Mouse (Mus musculus) hindbrain, embryonic 15.5 days (tissue): ENCODE measurements around the gene Atg7. TPM values are rescaled to one million over a fixed set of nuclear protein-coding genes. Genes with fewer than 3 reads are reported as not detected.

ENCODE experiments used
- ATAC-seq: fragments of 200-750 bp; cut with Nextera tagmentation; 2 replicates; pipeline ENCODE4 v1.8.0; 2017; ENCODE audit warnings: low read depth, moderate number of reproducible peaks, moderate TSS enrichment; ENCODE audit not compliant: low FRiP score
- H3K27ac ChIP-seq: fragments of 300-500 bp; sonication (generic); replicated peaks from 2 replicates; pipeline ENCODE4 v1.5.1; 2015; ENCODE audit warnings: mild to moderate bottlenecking, inconsistent platforms
- H3K27me3 ChIP-seq: fragments of 300-500 bp; sonication (generic); 2 replicates; pipeline ENCODE4 v1.6.1; 2015; ENCODE audit warnings: control low read depth, inconsistent platforms
- H3K36me3 ChIP-seq: fragments of 300-500 bp; sonication (generic); 2 replicates; pipeline ENCODE4 v1.6.1; 2015; ENCODE audit warnings: control low read depth, inconsistent platforms
- H3K4me1 ChIP-seq: fragments of 300-500 bp; sonication (generic); replicated peaks from 2 replicates; pipeline ENCODE4 v1.6.1; 2015; ENCODE audit warnings: control low read depth, inconsistent platforms
- H3K4me2 ChIP-seq: fragments of 300-500 bp; sonication (generic); 2 replicates; pipeline ENCODE4 v1.6.1; 2015; ENCODE audit warnings: moderate library complexity, mild to moderate bottlenecking, inconsistent platforms
- H3K4me3 ChIP-seq: fragments of 300-500 bp; sonication (generic); 2 replicates; pipeline ENCODE4 v1.5.1; 2015; ENCODE audit warnings: mild to moderate bottlenecking, inconsistent platforms
- H3K9ac ChIP-seq: fragments of 300-500 bp; sonication (generic); 2 replicates; pipeline ENCODE4 v1.6.1; 2015; ENCODE audit warnings: inconsistent platforms
- H3K9me3 ChIP-seq: fragments of 300-500 bp; sonication (generic); 2 replicates; pipeline ENCODE4 v1.6.1; 2016; ENCODE audit warnings: control low read depth, inconsistent platforms
- WGBS: fragments of 180-500 bp; shearing (Covaris S2); methylation state at CpG from one replicate; pipeline ENCODE4 v1.1.7; 2015; 5-methylcytosine and 5-hydroxymethylcytosine counted together
- polyA plus RNA-seq: library from polyadenylated mRNA; unstranded; fragments of >200 nt; fragmentation: Nextera tagmentation; extraction: Ambion mirVana; gene quantifications from 2 replicates; pipeline ENCODE4 v1.2.1, GENCODE M21; 2015

The Atg7 gene
- polyA plus RNA-seq, 1 experiment from 2014 or later = 19.9 TPM

GRCm38 (mm10) chr6:114833791-114834346 lies 191.0 kb downstream of the Atg7 start:
- H3K9me3 ChIP-seq = no peaks in the 10 kb centered on the region
- no peak for ATAC-seq
- no peak overlapping the region for H3K27ac ChIP-seq
- no peak overlapping the region for H3K4me3 ChIP-seq
- peaks cover 15% of the 10 kb centered on the region; the same call in 1 of the 2 replicates for H3K4me1 ChIP-seq
- H3K27me3 ChIP-seq = no peaks in the 10 kb centered on the region
- 64% methylated on average over 4 of the region's 4 CpGs for WGBS
- H3K9ac ChIP-seq = no peak overlapping the region
- no peak overlapping the region for H3K4me2 ChIP-seq
- H3K36me3 ChIP-seq = no peaks in the 10 kb centered on the region

- no peak overlapping the region for H3K4me2 ChIP-seq
- peaks cover 15% of the 10 kb centered on the region; the same call in 1 of the 2 replicates for H3K4me1 ChIP-seq
- H3K9me3 ChIP-seq = no peaks in the 10 kb centered on the region
- no peak; the same call in 1 of the 2 replicates for ATAC-seq
- H3K4me3 ChIP-seq = no peak overlapping the region
- no peak overlapping the region for H3K27ac ChIP-seq
- WGBS = 61% methylated on average over 7 of the region's 7 CpGs
- no peaks in the 10 kb centered on the region for H3K36me3 ChIP-seq
- no peak overlapping the region for H3K9ac ChIP-seq
- no peaks in the 10 kb centered on the region for H3K27me3 ChIP-seq
Measured at GRCm38 (mm10) chr6:114835344-114835743, 192.4 kb downstream of the Atg7 start.

- Histone ChIP-seq H3K36me3 (no peaks in the 10 kb centered on the region), H3K27me3 (no peaks in the 10 kb centered on the region), H3K4me3 (no peak overlapping the region), H3K27ac (no peak overlapping the region), H3K4me2 (no peak overlapping the region), H3K9me3 (no peaks in the 10 kb centered on the region), H3K9ac (no peak overlapping the region), H3K4me1 (peaks cover 17% of the 10 kb centered on the region; the same call in 1 of the 2 replicates)
- WGBS = 81% methylated on average over 1 of the region's 1 CpGs
- ATAC-seq = no peak
Measured at GRCm38 (mm10) chr6:114835752-114836151, 192.9 kb downstream of the Atg7 start.

GRCm38 (mm10) chr6:114836433-114836832 lies 193.5 kb downstream of the Atg7 start:
- no peaks in the 10 kb centered on the region for H3K36me3 ChIP-seq
- H3K9me3 ChIP-seq = no peaks in the 10 kb centered on the region
- H3K4me1 ChIP-seq = peaks cover 23% of the 10 kb centered on the region
- ATAC-seq = no peak
- H3K4me2 ChIP-seq = no peak overlapping the region
- 87% methylated on average over 3 of the region's 3 CpGs for WGBS
- no peak overlapping the region for H3K27ac ChIP-seq
- H3K9ac ChIP-seq = no peak overlapping the region
- H3K27me3 ChIP-seq = no peaks in the 10 kb centered on the region
- no peak overlapping the region for H3K4me3 ChIP-seq

GRCm38 (mm10) chr6:114838872-114839271 lies 196.0 kb downstream of the Atg7 start:
- Histone ChIP-seq H3K4me2 (no peak overlapping the region), H3K27me3 (no peaks in the 10 kb centered on the region), H3K4me3 (no peak overlapping the region), H3K9ac (no peak overlapping the region), H3K27ac (no peak overlapping the region), H3K9me3 (no peaks in the 10 kb centered on the region), H3K4me1 (peaks cover 29% of the 10 kb centered on the region), H3K36me3 (no peaks in the 10 kb centered on the region)
- no peak for ATAC-seq
- WGBS = 94% methylated on average over 4 of the region's 4 CpGs

GRCm38 (mm10) chr6:114840012-114840411 lies 197.1 kb downstream of the Atg7 start:
- Histone ChIP-seq H3K4me3 (no peak overlapping the region), H3K36me3 (no peaks in the 10 kb centered on the region), H3K27ac (no peak overlapping the region), H3K4me2 (no peak overlapping the region), H3K9me3 (no peaks in the 10 kb centered on the region), H3K4me1 (peaks cover 24% of the 10 kb centered on the region), H3K27me3 (no peaks in the 10 kb centered on the region), H3K9ac (no peak overlapping the region)
- ATAC-seq = no peak
- WGBS = 91% methylated on average over 7 of the region's 7 CpGs

GRCm38 (mm10) chr6:114842131-114842530 lies 199.2 kb downstream of the Atg7 start:
- peaks cover 33% of the 10 kb centered on the region for H3K4me1 ChIP-seq
- H3K27me3 ChIP-seq = no peaks in the 10 kb centered on the region
- H3K9me3 ChIP-seq = no peaks in the 10 kb centered on the region
- H3K36me3 ChIP-seq = no peaks in the 10 kb centered on the region
- H3K9ac ChIP-seq = no peak overlapping the region
- 38% methylated on average over 3 of the region's 3 CpGs for WGBS
- H3K4me2 ChIP-seq = no peak overlapping the region
- no peak for ATAC-seq
- no peak overlapping the region for H3K4me3 ChIP-seq
- H3K27ac ChIP-seq = no peak overlapping the region; the same call in 1 of the 2 replicates

- no peak overlapping the region for H3K4me3 ChIP-seq
- H3K27ac ChIP-seq = no peak overlapping the region
- H3K4me2 ChIP-seq = no peak overlapping the region
- H3K4me1 ChIP-seq = peaks cover 33% of the 10 kb centered on the region
- ATAC-seq = no peak
- H3K27me3 ChIP-seq = no peaks in the 10 kb centered on the region
- 90% methylated on average over 2 of the region's 2 CpGs for WGBS
- no peaks in the 10 kb centered on the region for H3K36me3 ChIP-seq
- H3K9me3 ChIP-seq = no peaks in the 10 kb centered on the region
- H3K9ac ChIP-seq = no peak overlapping the region
Measured at GRCm38 (mm10) chr6:114842863-114843262, 200.0 kb downstream of the Atg7 start.

GRCm38 (mm10) chr6:114846153-114846772 lies 203.4 kb downstream of the Atg7 start:
- Histone ChIP-seq H3K36me3 (no peaks in the 10 kb centered on the region), H3K9ac (no peak overlapping the region), H3K4me1 (peaks cover 39% of the 10 kb centered on the region), H3K27me3 (no peaks in the 10 kb centered on the region), H3K9me3 (no peaks in the 10 kb centered on the region), H3K4me2 (no peak overlapping the region), H3K27ac (no peak overlapping the region), H3K4me3 (no peak overlapping the region)
- WGBS = 10% methylated on average over 4 of the region's 4 CpGs
- no peak for ATAC-seq

- no peak overlapping the region for H3K27ac ChIP-seq
- no peak for ATAC-seq
- no peaks in the 10 kb centered on the region for H3K9me3 ChIP-seq
- no peaks in the 10 kb centered on the region for H3K27me3 ChIP-seq
- H3K4me3 ChIP-seq = no peak overlapping the region
- WGBS = 80% methylated on average over 12 of the region's 12 CpGs
- no peak overlapping the region for H3K4me2 ChIP-seq
- peaks cover 40% of the 10 kb centered on the region for H3K4me1 ChIP-seq
- H3K36me3 ChIP-seq = no peaks in the 10 kb centered on the region
- no peak overlapping the region for H3K9ac ChIP-seq
Measured at GRCm38 (mm10) chr6:114847582-114848174, 204.8 kb downstream of the Atg7 start.

GRCm38 (mm10) chr6:114848761-114849160 lies 205.9 kb downstream of the Atg7 start:
- Histone ChIP-seq H3K27me3 (no peaks in the 10 kb centered on the region), H3K9ac (no peak overlapping the region), H3K4me2 (no peak overlapping the region), H3K27ac (0 out of 2 replicates have a peak overlapping the region, but pooled peaks have one; percentile 8), H3K4me1 (peaks cover 49% of the 10 kb centered on the region), H3K36me3 (no peaks in the 10 kb centered on the region), H3K4me3 (no peak overlapping the region), H3K9me3 (no peaks in the 10 kb centered on the region)
- WGBS = 66% methylated on average over 7 of the region's 7 CpGs
- no peak for ATAC-seq

- no peaks in the 10 kb centered on the region for H3K27me3 ChIP-seq
- H3K4me3 ChIP-seq = no peak overlapping the region
- no peak overlapping the region for H3K4me2 ChIP-seq
- peaks cover 57% of the 10 kb centered on the region for H3K4me1 ChIP-seq
- H3K9ac ChIP-seq = no peak overlapping the region
- no peak overlapping the region for H3K27ac ChIP-seq
- H3K36me3 ChIP-seq = no peaks in the 10 kb centered on the region
- no peaks in the 10 kb centered on the region for H3K9me3 ChIP-seq
- no peak for ATAC-seq
- 87% methylated on average over 8 of the region's 8 CpGs for WGBS
Measured at GRCm38 (mm10) chr6:114849787-114850186, 206.9 kb downstream of the Atg7 start.
